Mouse (Mus musculus) liver, embryonic 12.5 days (tissue): ENCODE results near the gene Cfap299. TPM values are rescaled to one million over a fixed set of nuclear protein-coding genes. Genes with fewer than 3 reads are reported as not detected.

ENCODE experiments used
- ATAC-seq: fragments of 200-750 bp; cut with Nextera tagmentation; 2 replicates; pipeline ENCODE4 v1.8.0; 2017; ENCODE audit warnings: moderate number of reproducible peaks, mild to moderate bottlenecking, moderate library complexity
- H3K27ac ChIP-seq: fragments of 300-500 bp; sonication (generic); 2 replicates; pipeline ENCODE4 v1.5.1; 2016; ENCODE audit warnings: mild to moderate bottlenecking
- H3K27me3 ChIP-seq: fragments of 300-500 bp; sonication (generic); replicated peaks from 2 replicates; pipeline ENCODE4 v1.6.1; 2016; ENCODE audit warnings: mild to moderate bottlenecking, moderate library complexity
- H3K36me3 ChIP-seq: fragments of 300-500 bp; sonication (generic); 2 replicates; pipeline ENCODE4 v1.6.1; 2016; ENCODE audit warnings: mild to moderate bottlenecking, moderate library complexity
- H3K4me1 ChIP-seq: fragments of 300-500 bp; sonication (generic); 2 replicates; pipeline ENCODE4 v1.6.1; 2016
- H3K4me2 ChIP-seq: fragments of 300-500 bp; sonication (generic); 2 replicates; pipeline ENCODE4 v1.6.1; 2016; ENCODE audit warnings: mild to moderate bottlenecking, moderate library complexity
- H3K4me3 ChIP-seq: fragments of 300-500 bp; sonication (generic); 2 replicates; pipeline ENCODE4 v1.5.1; 2016; ENCODE audit warnings: mild to moderate bottlenecking, moderate library complexity
- H3K9ac ChIP-seq: fragments of 300-500 bp; sonication (generic); 2 replicates; pipeline ENCODE4 v1.6.1; 2016; ENCODE audit warnings: mild to moderate bottlenecking, moderate library complexity
- H3K9me3 ChIP-seq: fragments of 300-500 bp; sonication (generic); replicated peaks from 2 replicates; pipeline ENCODE4 v1.6.1; 2016; ENCODE audit warnings: mild to moderate bottlenecking, moderate library complexity
- WGBS: fragments of 180-500 bp; shearing (Covaris S2); methylation state at CpG from one replicate; pipeline ENCODE4 v1.1.7; 2016; ENCODE audit not compliant: insufficient replicate concordance; 5-methylcytosine and 5-hydroxymethylcytosine counted together
- polyA plus RNA-seq: library from polyadenylated mRNA; unstranded; fragments of >200 nt; fragmentation: Nextera tagmentation; extraction: Ambion mirVana; gene quantifications from 2 replicates; pipeline ENCODE4 v1.2.1, GENCODE M21; 2016

The Cfap299 gene
- polyA plus RNA-seq, 1 experiment from 2014 or later = not detected

DNA sequence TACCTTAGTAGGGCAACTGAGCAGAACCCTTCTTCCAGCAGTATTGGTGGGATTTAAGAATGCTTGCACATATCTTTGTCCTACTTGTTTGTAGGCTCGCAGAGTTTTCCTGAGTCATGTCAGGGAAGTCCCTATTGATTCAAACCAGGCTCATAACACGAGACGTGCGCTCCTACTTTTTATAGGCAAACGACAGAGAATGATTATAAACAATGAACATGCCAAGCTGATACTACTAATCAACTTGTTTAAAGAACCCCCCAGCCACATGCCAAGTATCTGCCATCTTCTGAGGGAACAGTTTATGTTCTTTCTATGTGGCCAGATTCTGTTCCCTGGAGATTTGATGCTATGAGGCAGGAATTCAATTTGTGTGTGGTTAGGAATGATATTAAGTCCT, 251.7 kb downstream of the Cfap299 start:
- Histone ChIP-seq H3K4me3 (no peak overlapping the region), H3K4me2 (no peak overlapping the region), H3K4me1 (no peaks in the 10 kb centered on the region), H3K9me3 (no peaks in the 10 kb centered on the region), H3K9ac (no peak overlapping the region), H3K27ac (no peak overlapping the region), H3K27me3 (no peaks in the 10 kb centered on the region), H3K36me3 (no peaks in the 10 kb centered on the region)
- ATAC-seq = no peak
- WGBS = 52% methylated on average over 5 of the region's 5 CpGs

DNA sequence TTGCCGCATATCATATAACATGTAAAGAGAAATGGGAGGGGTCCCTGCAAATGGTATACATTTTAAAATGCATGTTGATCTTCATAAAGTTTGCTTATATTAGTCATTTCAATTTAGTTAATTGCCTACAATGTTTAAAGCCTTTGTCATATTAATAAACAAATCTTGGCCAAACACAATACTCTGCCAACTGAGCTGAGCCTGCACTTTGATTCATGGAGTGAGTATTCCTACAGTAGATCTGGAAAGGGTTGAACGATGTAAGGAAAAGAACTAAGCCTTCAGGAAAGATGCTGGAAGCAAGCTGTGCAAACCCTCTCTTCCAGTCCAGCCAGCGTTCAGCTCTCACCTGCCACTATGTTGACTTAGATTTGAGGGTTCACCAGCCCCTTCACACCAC, 252.9 kb downstream of the Cfap299 start:
- H3K4me2 ChIP-seq = no peak overlapping the region
- no peak for ATAC-seq
- WGBS = 61% methylated on average over 3 of the region's 3 CpGs
- no peaks in the 10 kb centered on the region for H3K36me3 ChIP-seq
- no peaks in the 10 kb centered on the region for H3K4me1 ChIP-seq
- H3K9ac ChIP-seq = no peak overlapping the region
- no peaks in the 10 kb centered on the region for H3K9me3 ChIP-seq
- H3K4me3 ChIP-seq = no peak overlapping the region
- no peaks in the 10 kb centered on the region for H3K27me3 ChIP-seq
- H3K27ac ChIP-seq = no peak overlapping the region

DNA sequence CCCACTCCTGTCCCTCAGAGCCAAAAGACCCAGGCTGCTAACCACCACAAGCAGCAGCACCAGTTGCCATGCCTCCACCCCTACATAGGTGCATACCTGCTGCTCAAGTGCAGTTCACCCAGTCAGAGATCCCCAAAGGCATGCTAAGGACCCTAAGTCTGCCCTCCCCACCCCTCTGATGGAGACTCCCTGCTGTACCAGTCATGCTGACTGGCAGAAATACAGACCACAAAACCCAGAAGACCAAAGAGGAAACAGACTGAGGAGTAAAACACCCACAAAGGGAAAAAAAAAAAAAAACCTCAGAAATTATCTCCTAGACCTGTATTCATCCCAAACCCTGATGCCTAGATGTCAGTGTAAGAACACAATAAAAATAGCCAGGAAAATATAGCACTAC, 256.8 kb downstream of the Cfap299 start:
- Histone ChIP-seq H3K4me3 (no peak overlapping the region), H3K27ac (no peak overlapping the region), H3K9ac (no peak overlapping the region), H3K4me2 (no peak overlapping the region), H3K4me1 (no peaks in the 10 kb centered on the region), H3K27me3 (no peaks in the 10 kb centered on the region), H3K9me3 (no peaks in the 10 kb centered on the region), H3K36me3 (no peaks in the 10 kb centered on the region)
- ATAC-seq = no peak

- H3K27me3 ChIP-seq = no peaks in the 10 kb centered on the region
- ATAC-seq = no peak
- WGBS = 71% methylated on average over 5 of the region's 5 CpGs
- H3K4me3 ChIP-seq = no peak overlapping the region
- no peaks in the 10 kb centered on the region for H3K36me3 ChIP-seq
- no peak overlapping the region for H3K27ac ChIP-seq
- no peaks in the 10 kb centered on the region for H3K4me1 ChIP-seq
- H3K9ac ChIP-seq = no peak overlapping the region
- H3K9me3 ChIP-seq = no peaks in the 10 kb centered on the region
- H3K4me2 ChIP-seq = no peak overlapping the region
These were observed 284.4 kb downstream of the Cfap299 start for GRCm38 (mm10) chr5:98613511-98613910.

- no peak overlapping the region for H3K4me3 ChIP-seq
- no peaks in the 10 kb centered on the region for H3K4me1 ChIP-seq
- no peaks in the 10 kb centered on the region for H3K36me3 ChIP-seq
- H3K27ac ChIP-seq = no peak overlapping the region
- ATAC-seq = no peak
- H3K9me3 ChIP-seq = no peaks in the 10 kb centered on the region
- no peaks in the 10 kb centered on the region for H3K27me3 ChIP-seq
- H3K9ac ChIP-seq = no peak overlapping the region
- 64% methylated on average over 3 of the region's 3 CpGs for WGBS
- no peak overlapping the region for H3K4me2 ChIP-seq
These were observed 287.8 kb downstream of the Cfap299 start for GRCm38 (mm10) chr5:98616902-98617301.

DNA sequence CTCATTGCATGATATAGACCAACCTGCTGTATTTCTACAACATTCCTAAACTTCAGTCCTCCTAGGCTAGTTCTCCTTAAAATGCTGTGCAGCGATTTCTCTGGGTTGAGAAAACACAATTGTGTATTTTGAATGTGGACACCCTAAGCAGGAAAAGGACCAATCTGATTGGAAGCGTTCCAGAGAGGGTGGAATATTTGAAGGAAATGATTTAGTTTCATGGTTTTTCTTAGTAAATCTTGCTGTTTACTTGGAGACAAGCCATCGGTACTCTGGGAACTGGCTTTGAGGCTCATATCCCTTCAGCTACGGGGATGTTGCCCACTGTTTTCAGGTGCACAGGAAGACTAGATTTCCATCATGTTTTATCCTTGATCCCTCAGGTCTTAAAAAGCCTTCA, 288.3 kb downstream of the Cfap299 start:
- no peak overlapping the region for H3K4me3 ChIP-seq
- ATAC-seq = no peak
- 65% methylated on average over 4 of the region's 4 CpGs for WGBS
- H3K27me3 ChIP-seq = no peaks in the 10 kb centered on the region
- H3K4me1 ChIP-seq = no peaks in the 10 kb centered on the region
- no peak overlapping the region for H3K4me2 ChIP-seq
- H3K36me3 ChIP-seq = no peaks in the 10 kb centered on the region
- H3K9ac ChIP-seq = no peak overlapping the region
- no peaks in the 10 kb centered on the region for H3K9me3 ChIP-seq
- no peak overlapping the region for H3K27ac ChIP-seq

- no peak overlapping the region for H3K4me3 ChIP-seq
- H3K36me3 ChIP-seq = no peaks in the 10 kb centered on the region
- no peaks in the 10 kb centered on the region for H3K4me1 ChIP-seq
- no peak overlapping the region for H3K4me2 ChIP-seq
- ATAC-seq = no peak
- H3K27me3 ChIP-seq = no peaks in the 10 kb centered on the region
- H3K9me3 ChIP-seq = 0 out of 2 replicates have a peak, but pooled peaks cover 4% of the 10 kb centered on the region
- H3K27ac ChIP-seq = no peak overlapping the region
- H3K9ac ChIP-seq = no peak overlapping the region
These were observed 321.2 kb downstream of the Cfap299 start for GRCm38 (mm10) chr5:98650345-98650744.

GRCm38 (mm10) chr5:98651049-98651448, 321.9 kb downstream of the Cfap299 start:
- H3K4me2 ChIP-seq = no peak overlapping the region
- WGBS = 56% methylated on average over 5 of the region's 5 CpGs
- H3K9me3 ChIP-seq = 0 out of 2 replicates have a peak, but pooled peaks cover 4% of the 10 kb centered on the region
- no peaks in the 10 kb centered on the region for H3K4me1 ChIP-seq
- H3K27me3 ChIP-seq = no peaks in the 10 kb centered on the region
- no peak overlapping the region for H3K27ac ChIP-seq
- H3K36me3 ChIP-seq = no peaks in the 10 kb centered on the region
- no peak overlapping the region for H3K4me3 ChIP-seq
- ATAC-seq = no peak
- H3K9ac ChIP-seq = no peak overlapping the region

DNA sequence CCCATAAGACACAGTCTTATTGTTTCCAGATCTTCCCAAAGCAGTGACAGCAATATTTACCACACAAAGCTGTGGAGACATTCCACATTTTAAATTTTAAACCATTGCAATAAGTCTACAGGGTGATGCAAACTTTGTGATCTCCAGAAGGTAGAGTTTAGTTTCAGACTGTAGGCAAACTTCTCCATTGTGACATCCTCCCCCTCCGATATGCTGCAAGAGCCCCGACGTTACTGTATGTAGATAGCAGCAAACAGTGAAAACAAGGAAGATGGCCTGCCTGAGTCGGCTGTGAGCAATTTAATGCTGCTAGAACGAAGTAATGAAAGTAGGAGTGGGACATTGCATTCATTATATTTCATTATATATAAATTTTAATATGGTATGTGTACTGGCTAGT, 359.1 kb downstream of the Cfap299 start:
- H3K4me2 ChIP-seq = no peak overlapping the region
- 56% methylated on average over 5 of the region's 5 CpGs for WGBS
- H3K9me3 ChIP-seq = 0 out of 2 replicates have a peak, but pooled peaks cover 2% of the 10 kb centered on the region

GRCm38 (mm10) chr5:98692070-98692469, 363.0 kb downstream of the Cfap299 start:
- H3K27me3 ChIP-seq = no peaks in the 10 kb centered on the region
- no peaks in the 10 kb centered on the region for H3K36me3 ChIP-seq
- no peak for ATAC-seq
- no peak overlapping the region for H3K9ac ChIP-seq
- H3K4me3 ChIP-seq = no peak overlapping the region
- H3K27ac ChIP-seq = no peak overlapping the region
- no peak overlapping the region for H3K4me2 ChIP-seq
- H3K4me1 ChIP-seq = no peaks in the 10 kb centered on the region
- H3K9me3 ChIP-seq = 0 out of 2 replicates have a peak, but pooled peaks cover 2% of the 10 kb centered on the region
- 45% methylated on average over 5 of the region's 5 CpGs for WGBS

More for the DNA sequence above, 359.1 kb downstream of the Cfap299 start:
- Histone ChIP-seq H3K27ac (no peak overlapping the region), H3K4me3 (no peak overlapping the region), H3K4me1 (no peaks in the 10 kb centered on the region), H3K36me3 (no peaks in the 10 kb centered on the region), H3K27me3 (no peaks in the 10 kb centered on the region), H3K9ac (no peak overlapping the region)
- no peak for ATAC-seq

GRCm38 (mm10) chr5:98696336-98696735, 367.2 kb downstream of the Cfap299 start:
- Histone ChIP-seq H3K27me3 (no peaks in the 10 kb centered on the region), H3K36me3 (no peaks in the 10 kb centered on the region), H3K4me3 (no peak overlapping the region), H3K9ac (no peak overlapping the region), H3K9me3 (no peaks in the 10 kb centered on the region), H3K4me2 (no peak overlapping the region), H3K27ac (no peak overlapping the region), H3K4me1 (no peaks in the 10 kb centered on the region)
- WGBS = 69% methylated on average over 8 of the region's 8 CpGs
- ATAC-seq = no peak

DNA sequence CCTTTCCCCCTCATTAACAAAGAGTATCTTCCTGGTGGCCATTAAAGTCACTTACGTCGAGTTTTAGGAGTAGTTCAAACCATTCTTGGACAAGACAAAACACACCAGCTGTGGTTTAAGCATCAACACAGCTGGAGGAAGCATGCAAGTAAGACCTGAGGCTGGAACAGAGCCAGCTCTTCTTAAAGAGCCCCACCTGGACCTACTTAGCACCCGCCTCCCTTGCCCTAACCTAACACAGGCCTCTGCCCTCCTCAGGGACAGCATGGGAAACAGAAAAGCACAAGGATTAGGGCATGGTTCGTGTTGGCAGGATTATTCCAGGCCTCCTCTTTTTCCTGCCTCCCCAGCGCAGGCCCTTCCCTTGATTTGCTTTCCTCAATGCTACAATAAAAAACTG, 374.9 kb downstream of the Cfap299 start:
- no peak for ATAC-seq

DNA sequence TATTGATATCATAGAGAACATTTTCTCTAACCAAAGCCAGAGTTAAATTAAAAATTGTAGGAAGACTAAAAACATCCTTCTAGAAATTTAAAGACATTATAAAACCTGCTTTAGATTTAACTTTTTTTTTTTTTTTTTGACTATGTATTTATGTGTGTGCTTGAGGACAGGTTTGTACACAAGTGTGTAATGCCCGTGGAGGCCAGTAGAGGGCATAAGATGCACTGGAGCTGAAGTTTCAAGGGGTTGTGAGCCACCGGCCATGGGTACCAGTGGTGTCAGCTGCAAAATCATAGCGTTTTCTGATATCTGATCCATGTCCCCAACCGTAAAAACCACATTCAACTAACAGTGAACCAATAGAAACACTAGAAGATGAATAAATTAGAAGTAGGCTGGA, 377.5 kb downstream of the Cfap299 start:
- Histone ChIP-seq H3K9me3 (no peaks in the 10 kb centered on the region), H3K4me3 (no peak overlapping the region), H3K9ac (no peak overlapping the region), H3K4me2 (no peak overlapping the region), H3K4me1 (no peaks in the 10 kb centered on the region), H3K27me3 (no peaks in the 10 kb centered on the region), H3K36me3 (no peaks in the 10 kb centered on the region), H3K27ac (no peak overlapping the region)
- WGBS = 41% methylated on average over 4 of the region's 4 CpGs
- no peak for ATAC-seq

More for the DNA sequence above, 374.9 kb downstream of the Cfap299 start:
- H3K27me3 ChIP-seq = no peaks in the 10 kb centered on the region
- no peak overlapping the region for H3K9ac ChIP-seq
- 54% methylated on average over 5 of the region's 5 CpGs for WGBS
- no peak overlapping the region for H3K4me2 ChIP-seq
- no peaks in the 10 kb centered on the region for H3K9me3 ChIP-seq
- H3K27ac ChIP-seq = no peak overlapping the region
- no peaks in the 10 kb centered on the region for H3K36me3 ChIP-seq
- no peaks in the 10 kb centered on the region for H3K4me1 ChIP-seq
- no peak overlapping the region for H3K4me3 ChIP-seq
